ENCODE assay signal across 19 mouse cellular contexts in the genomic region with DNA sequence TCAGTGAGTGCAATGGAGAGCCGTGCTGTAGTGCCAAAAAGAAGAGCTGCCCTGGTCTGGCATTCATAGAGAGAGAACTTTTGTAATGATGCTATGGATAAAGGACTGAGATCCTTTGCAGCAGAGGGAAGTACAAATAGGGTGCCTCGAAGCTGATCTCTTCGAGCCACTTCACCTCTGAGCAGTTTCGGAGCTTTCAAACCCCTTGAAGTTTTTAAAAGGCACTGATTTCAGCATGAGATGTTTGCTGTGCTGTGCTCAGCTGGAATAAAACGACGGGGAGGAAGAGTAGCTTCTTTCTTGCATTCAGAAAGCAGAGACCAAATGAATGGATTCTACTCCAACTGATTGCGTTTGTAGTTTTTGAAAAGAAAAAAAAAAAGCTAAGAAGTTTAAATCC.
"Had no signal": no experiment of that assay in that cellular context is flagged by ENCODE, and none has a peak within 500 bp of the region (broad histone marks: within the 10 kb centered on the region; RNA-seq: fewer than 3 reads in every experiment).

No protein-coding gene starts in this region.

- H3K36me3 ChIP-seq: limb, embryonic 12.5 days; limb, embryonic 15.5 days; stomach, embryonic 15.5 days had no signal

- H3K27ac ChIP-seq: limb, embryonic 12.5 days; limb, embryonic 15.5 days; liver, embryonic 14.5 days; macrophage; stomach, embryonic 15.5 days had no signal

- H3K27me3 ChIP-seq: limb, embryonic 12.5 days; limb, embryonic 15.5 days; stomach, embryonic 15.5 days had no signal

- H3K4me3 ChIP-seq: limb, embryonic 12.5 days; limb, embryonic 15.5 days; stomach, embryonic 15.5 days had no signal

- H3K9me3 ChIP-seq: limb, embryonic 12.5 days; limb, embryonic 15.5 days; stomach, embryonic 15.5 days had no signal

- H3K4me2 ChIP-seq: limb, embryonic 12.5 days; limb, embryonic 15.5 days; liver, embryonic 11.5 days; lung, embryonic 14.5 days; stomach, embryonic 15.5 days had no signal

- H3K4me1 ChIP-seq: limb, embryonic 12.5 days; limb, embryonic 15.5 days; stomach, embryonic 15.5 days had no signal

- ATAC-seq: liver, postnatal 0 days; lung, postnatal 0 days had no signal

- DNase-seq: kidney, adult 18-20 months; kidney, adult 9 months; kidney, postnatal 14 days; kidney, postnatal 4 days; left cerebral cortex, postnatal 4 days; liver, postnatal 0 days; lung, embryonic 14.5 days; right cerebral cortex, adult 18-20 months; right cerebral cortex, postnatal 25 days; spleen, adult 18-20 months; thymus, adult 18-20 months; thymus, postnatal 36 days had no signal

- H3K9ac ChIP-seq: limb, embryonic 12.5 days; limb, embryonic 15.5 days; liver, embryonic 14.5 days; liver, postnatal 0 days; lung, embryonic 14.5 days; stomach, embryonic 15.5 days had no signal
